Mouse (Mus musculus) adrenal gland, adult 8-10 months (tissue): ENCODE measurements at regions not wholly inside any gene's neighbourhood (a gene's known extent, or its start where the extent isn't known, plus 50 kb on each side); places are given as distances from the start of the nearest gene placed in this dataset.

Source experiments
- DNase-seq: peaks from one replicate; pipeline ENCODE4 v3.0.0; 2022

DNA sequence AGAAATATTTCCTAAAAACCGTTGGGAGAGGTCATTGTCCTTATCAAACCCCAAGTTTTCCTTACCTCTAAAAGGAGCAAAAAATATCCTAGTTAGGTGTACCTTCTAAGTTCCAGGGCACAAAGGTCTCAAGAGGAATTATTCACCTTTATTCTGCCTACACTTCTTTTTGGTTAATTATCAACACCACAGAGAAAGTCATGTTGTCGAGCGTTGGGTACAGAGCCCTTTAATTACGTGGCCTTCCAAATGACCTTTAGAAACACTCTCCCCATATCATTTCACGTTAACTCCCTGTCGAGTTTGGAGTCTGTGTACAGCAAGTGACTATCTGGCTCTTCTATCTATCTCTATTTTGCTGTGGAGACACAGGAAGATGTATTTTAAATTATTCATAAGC lies 90.7 kb upstream of the Gm765 start:
- no peak for DNase-seq

DNA sequence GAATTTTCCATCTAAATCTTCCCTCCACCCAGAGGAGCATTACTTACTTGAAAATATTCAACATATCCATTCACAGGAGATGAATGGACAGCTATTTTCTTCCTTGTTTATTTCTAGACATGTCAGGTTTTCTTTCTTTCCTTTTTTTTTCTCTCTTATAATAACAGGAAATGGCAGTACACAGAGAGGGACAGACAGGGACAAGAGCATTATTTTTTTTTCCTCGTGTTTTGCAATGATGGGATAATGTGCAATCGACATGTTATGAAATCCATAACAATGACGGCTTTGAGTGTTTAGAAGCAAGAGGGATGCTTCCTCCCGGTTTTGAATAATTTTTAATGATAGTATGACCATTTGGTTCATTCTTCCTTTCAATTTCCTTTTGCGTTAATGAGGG lies 86.6 kb upstream of the Gm765 start:
- no peak for DNase-seq

DNA sequence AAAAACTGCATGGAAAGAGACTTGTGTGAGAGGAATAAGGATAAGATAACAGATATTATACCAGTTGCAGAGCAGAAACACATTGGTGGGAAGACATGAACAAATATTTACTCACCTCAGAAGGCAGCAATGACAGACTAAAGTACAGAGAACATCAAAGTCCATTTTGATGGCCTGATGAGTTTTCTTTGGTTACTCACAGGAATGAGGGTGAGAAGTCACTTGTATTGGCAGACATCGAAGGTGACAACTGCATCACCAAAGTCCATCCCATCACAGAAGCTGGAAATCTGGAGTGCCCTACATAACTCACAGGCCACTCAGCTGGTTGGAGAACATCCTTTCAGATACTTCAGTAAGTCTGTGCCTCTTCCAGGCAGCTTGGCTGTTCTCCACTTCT lies 60.1 kb upstream of the Gm765 start:
- no peak for DNase-seq

DNA sequence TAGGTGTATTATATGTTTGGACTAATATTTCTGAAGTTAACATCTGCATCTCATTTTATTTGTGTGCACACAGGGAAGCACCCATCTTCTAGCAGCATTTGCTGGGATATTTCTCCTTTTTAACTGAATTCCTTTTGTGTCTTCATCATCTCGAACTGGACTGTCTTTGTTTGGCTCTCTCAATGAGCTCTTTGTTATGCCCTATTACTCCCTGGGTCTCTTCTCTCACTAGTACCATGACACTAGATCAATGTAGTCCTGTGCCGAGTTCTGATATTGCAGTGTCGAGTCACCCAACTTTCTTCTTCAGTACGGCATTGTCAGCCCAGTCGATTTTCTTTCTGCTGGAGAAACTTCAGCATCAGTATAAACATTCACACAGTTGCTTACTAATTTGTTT lies 52.0 kb upstream of the Gm765 start:
- no peak for DNase-seq
